Mouse (Mus musculus) adrenal gland, postnatal 10 days (tissue): ENCODE measurements around the gene Lrrc51. TPM values are rescaled to one million over a fixed set of nuclear protein-coding genes. Genes with fewer than 3 reads are reported as not detected.

ENCODE experiments used
- DNase-seq: peaks from one replicate; pipeline ENCODE4 v3.0.0; 2021; ENCODE audit warnings: mixed read lengths
- microRNA-seq: library from miRNA; unstranded; fragments of <30 nt; microRNA quantifications from one replicate; pipeline ENCODE4 v1.2.0, GENCODE M21; 2021
- total RNA-seq, 2 experiments: library from RNA; stranded (reverse); gene quantifications; 2 replicates each; pipeline ENCODE4 v1.2.3; 2021

Lrrc51 gene
- total RNA-seq, 2 experiments from 2014 or later: 8.4 TPM

DNA sequence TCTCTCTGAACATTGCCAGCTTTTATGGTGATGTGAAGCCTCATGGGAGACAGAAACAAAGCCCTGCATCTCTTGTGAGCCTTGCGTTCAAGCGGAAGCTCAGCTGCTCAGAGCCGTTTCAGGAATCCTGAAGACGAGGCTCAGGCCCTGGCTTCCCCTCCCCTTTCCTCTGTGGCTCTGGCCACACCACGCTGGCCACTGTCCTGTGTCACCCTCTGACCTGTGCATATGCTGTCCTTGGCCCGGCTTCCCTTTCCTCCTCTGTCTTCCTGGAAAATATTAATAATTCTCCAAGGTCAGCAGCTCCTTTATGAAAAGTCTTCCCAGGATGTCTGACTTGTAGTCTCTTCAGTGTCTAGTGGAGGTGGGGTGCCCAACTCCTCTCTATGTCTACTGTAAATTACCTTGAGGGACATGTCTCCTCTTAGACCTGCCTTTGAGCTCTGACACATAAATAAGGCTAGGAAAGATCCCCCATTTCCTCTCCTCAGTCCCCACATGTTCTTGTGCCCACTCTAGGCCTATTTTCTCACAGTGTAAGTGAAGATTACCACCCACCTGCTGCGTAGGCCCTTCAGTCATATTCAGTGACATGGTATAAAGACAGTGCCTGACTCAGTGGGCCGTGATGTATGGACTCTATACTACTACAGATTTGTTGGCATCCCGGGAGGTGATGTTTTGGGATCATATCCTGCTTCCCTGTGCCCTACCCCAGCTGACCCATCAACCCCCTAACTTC, 51.1 kb downstream of the Lrrc51 start:
- DNase-seq: no peak

DNA sequence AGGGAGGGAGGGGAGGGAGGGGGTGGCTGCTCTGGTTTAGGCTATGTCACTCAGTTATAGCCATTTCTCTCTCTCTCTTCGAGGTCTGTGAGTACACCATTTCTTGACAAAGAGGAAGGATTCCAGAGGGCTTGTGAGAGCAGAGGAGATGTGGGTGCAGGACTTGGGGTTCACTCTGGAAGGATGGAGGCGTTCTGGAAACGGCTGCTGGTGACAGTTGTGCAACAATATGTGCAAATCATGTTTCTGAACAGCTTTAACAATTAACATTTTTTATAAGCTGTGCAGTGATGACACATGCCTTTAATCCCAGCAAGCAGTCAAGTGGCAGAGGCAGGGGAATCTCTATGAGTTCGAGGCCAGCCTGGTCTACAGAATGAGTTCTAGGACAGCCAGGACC, 52.8 kb downstream of the Lrrc51 start:
- DNase-seq: no peak

DNA sequence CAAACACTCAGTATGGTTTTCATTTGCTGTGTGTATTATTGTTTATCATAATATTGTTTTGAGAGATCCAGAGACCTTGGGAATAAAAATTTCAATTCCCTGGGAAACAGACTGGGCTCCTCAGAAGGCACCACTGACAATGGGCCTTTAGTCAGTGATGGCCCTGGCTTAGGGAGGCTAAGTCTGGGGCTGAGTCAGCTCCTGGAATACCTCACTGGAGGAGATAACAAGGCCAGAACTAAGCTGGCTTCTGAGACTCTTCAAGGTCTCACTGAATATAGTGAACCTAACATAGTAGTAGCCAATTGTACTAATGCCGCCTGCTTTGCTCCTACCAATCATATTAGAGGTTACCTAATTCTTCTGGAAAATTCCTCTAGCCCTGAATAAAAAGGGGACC, 57.7 kb downstream of the Lrrc51 start:
- no peak for DNase-seq

DNA sequence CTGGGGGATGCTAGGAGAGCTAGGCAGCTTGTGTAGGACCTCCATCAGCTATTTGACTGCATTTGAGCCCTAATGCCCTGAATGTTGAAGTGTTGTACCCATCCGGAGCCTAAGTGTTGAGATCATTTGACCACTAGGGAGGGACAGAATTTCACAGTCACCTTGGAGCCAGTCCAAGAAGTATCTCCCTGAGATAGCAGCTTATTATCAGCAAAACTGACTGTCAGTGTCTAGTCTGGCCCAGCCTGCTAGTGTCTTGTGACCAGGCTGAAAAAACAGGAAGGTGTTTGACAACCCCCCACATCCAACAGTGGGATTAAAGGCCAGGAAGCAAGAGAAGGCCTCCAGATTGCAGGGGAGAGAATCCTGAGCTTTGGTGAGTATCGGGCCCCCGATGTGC, 62.4 kb downstream of the Lrrc51 start:
- no peak for DNase-seq

DNA sequence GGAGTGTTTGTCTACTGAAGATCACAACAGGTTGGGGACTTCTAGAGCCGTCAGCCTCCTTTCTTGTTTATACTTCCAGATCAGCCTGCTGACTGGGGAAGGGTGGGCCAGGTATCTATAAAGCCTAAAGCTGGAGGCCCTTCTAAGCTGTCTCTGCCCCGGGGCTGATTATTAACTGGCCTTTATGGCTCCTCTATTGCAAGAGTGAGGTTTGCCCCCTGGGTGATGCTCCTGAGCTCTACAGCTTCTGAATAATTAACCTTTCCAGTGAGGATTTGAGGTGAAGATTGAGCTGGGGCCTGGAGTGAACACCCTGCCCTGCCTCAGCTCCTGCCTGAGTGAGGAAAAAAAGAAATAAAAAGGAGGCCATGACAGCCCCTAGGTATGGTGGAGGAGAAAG, 63.1 kb downstream of the Lrrc51 start, which contains the start of gene Folr1:
Gene Folr1 (minus strand): TSS at position 160 of the 400 bp plus-strand sequence.
- DNase-seq: no peak

DNA sequence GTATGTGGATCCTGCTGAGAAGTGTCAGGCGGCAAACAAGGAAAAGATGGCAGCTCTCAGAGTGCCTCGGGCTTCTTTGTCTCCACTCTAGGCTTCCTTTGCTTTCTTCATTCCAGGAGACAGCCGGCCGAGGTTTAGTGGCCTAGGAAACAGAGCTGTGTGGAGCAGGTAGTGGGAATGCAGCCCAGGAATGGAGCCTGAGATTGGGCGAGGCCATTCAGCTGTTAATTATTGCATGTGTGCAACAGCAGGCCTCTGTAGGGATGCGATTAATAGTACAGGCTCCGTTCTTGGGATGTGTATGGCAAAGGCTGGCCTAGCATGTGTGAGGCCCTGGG, 64.6 kb downstream of the Lrrc51 start:
- DNase-seq: no peak

DNA sequence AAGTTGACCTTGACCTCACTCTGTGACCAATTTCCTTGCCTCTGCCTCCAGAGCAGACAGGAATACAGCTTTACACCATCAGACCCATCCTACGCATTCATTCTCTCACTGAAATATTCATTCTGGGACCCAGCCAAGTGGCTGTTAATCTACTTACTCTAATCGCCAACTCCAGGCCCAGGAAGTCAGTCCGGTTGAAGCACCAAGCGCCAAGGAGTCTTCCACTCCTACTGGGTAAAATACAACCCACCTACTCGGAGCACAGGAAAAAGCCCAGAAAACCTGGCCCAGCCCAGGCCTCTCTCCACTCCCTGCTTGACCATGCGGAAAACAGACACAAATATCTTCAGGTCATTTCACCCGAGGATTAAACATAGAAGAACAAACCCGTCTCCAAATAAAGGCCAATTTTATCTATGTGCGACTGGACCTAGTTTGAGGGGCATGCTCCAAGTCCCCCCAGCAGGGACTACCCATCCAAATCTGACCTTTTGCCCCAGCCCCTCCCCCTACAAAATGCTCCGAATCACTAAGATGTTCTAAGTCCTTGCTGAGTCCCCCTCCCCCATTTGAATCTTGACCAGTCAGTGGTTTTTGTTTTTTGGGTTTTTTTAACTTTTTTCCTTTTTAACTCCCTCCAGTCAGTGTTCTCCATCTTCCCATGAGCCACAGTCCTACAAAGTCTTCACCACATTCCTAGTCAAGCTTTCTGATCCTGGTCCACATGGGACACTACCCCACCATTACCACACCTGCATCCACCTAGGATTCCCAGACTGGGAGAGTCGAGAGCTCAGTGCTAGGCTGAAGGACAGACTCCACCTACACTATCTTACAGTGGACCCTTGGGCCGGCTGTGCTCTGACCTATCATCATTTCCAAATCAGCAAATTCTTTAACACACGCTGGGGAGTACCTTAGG, 65.2 kb downstream of the Lrrc51 start:
- DNase-seq: no peak

DNA sequence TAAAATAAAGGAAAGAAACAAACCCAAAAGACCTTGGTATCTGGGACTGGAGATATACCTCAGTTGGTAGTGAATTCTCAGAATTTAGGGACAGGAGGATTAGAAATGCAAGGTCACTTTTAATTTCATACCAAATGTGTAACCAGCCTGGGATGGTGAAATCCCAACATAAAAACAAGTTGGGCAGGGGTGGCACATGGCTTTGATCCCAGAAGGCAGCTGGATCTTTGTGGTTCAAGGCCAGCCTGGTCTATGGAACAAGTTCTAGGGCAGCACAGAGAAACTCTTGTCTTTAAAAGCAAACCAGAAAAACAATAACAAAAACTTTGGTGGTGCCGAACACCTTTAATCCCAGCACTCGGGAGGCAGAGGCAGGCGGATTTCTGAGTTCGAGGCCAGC, 66.2 kb downstream of the Lrrc51 start:
- DNase-seq: no peak

DNA sequence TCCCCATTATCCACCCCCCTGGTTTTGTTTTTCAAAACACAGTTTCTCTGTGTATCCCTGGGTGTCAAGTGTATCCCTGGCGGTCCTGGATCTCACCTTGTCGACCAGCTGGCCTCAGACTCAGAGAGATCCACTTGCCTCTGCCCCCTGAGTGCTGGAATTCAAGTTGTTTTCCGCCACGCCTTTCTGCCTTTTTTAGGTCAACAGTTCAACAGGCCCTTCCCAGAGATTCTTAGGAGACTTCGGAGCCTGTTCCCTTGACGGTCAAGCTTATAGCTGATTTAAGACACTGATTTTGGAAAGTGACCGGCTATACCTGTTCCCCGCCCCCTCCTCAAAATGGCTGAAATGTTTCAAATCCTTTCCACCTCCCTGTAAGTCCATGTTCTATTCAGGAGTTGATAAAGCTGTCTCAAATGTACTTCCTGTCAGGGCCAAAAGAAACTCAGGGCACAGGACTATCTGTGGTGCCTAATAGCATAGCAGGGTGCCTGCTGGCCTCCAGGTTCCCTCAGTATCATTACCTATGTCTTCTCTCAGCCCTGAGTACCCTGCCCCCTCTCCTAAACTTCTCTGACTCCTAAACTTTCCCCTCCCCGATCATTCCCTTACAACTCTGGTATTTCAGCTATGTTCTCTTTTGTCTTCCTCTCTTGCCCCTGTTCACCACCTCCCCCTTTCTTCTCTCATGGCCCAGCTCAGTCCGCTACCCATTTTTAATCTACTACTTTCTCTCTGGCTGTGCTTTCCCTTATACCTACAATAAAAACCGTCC, 67.0 kb downstream of the Lrrc51 start:
- no peak for DNase-seq

DNA sequence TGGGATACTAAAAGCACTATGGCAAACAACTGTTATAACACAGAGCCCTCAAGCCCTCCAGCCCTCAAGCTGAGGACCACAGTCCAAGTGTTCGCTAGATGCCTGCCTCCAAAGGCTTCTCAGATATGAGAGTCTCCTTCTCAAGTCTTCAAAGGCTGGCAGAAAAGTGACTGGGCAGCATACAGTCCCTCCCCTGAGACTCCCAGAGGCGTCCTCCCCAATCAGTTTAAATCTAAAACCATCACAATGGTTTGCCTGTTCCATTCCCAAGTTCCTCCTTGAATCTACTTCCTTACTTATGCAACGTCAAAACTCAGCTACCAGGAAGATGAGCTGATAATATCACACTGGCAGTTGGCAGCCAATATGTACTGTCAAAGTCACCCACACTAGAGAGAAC, 70.3 kb downstream of the Lrrc51 start, which contains the start of gene Anapc15:
Gene Anapc15 (plus strand): TSS at position 301 of the 400 bp plus-strand sequence.
- no peak for DNase-seq

Small RNA genes lying within 50 kb of the gene (microRNA-seq; reads per million reads assigned to microRNA genes)
- gene Gm22655: not detected

Other genes starting within 250 kb of the Lrrc51 start
- 10 to 100 TPM; 20.9 to 32.4 TPM for gene Phox2a, start 115.6 kb downstream of the Lrrc51 start, total RNA-seq
- gene Inppl1, start 95.7 kb downstream of the Lrrc51 start, total RNA-seq: 10 to 100 TPM; 72.5 to 98.1 TPM
- 1 to 10 TPM; 4.5 to 6.2 TPM for gene Folr2, start 76.7 kb downstream of the Lrrc51 start, total RNA-seq
- 10 to 100 TPM; 27.4 to 28.5 TPM for gene Anapc15, start 70.2 kb downstream of the Lrrc51 start, total RNA-seq
- 1 to 10 TPM; 1.7 to 2.3 TPM for gene Folr1, start 63.1 kb downstream of the Lrrc51 start, total RNA-seq
- 100 to 1,000 TPM; 116 to 126 TPM for gene Lamtor1, start 28.0 kb downstream of the Lrrc51 start, total RNA-seq
- under 1 TPM in 1 of 2 experiments, not detected in 1; 0.12 TPM for gene Tomt, start 27.5 kb downstream of the Lrrc51 start, total RNA-seq
- 100 to 1,000 TPM; 117 to 151 TPM for gene Numa1, start 216 bp upstream of the Lrrc51 start, total RNA-seq
- 1 to 10 TPM; 5.4 to 6.3 TPM for gene Il18bp, start 84.8 kb upstream of the Lrrc51 start, total RNA-seq
- gene Rnf121, start 131.6 kb upstream of the Lrrc51 start, total RNA-seq: 10 to 100 TPM; 25.6 to 28.3 TPM
- gene Xndc1, start 131.6 kb upstream of the Lrrc51 start, total RNA-seq: 10 to 100 TPM; 12.6 to 19.0 TPM
- gene Xntrpc, start 131.8 kb upstream of the Lrrc51 start, total RNA-seq: 1 to 10 TPM in 1 of 2 experiments, under 1 TPM in 1; 0.93 to 1.3 TPM
- gene Trpc2, start 149.2 kb upstream of the Lrrc51 start, total RNA-seq: under 1 TPM in 1 of 2 experiments, not detected in 1; 0.88 TPM
- gene Art1, start 167.8 kb upstream of the Lrrc51 start, total RNA-seq: 10 to 100 TPM in 1 of 2 experiments, 1 to 10 TPM in 1; 5.9 to 30.8 TPM
- 1 to 10 TPM in 1 of 2 experiments, under 1 TPM in 1; 0.51 to 1.4 TPM for gene Art5, start 175.6 kb upstream of the Lrrc51 start, total RNA-seq
- gene Chrna10, start 182.9 kb upstream of the Lrrc51 start, total RNA-seq: not detected